Mouse (Mus musculus): Measurements from ENCODE around the gene Zc3h10. TPM values are rescaled to one million over a fixed set of nuclear protein-coding genes. Genes with fewer than 3 reads are reported as not detected.
A peak's percentile ranks its signal among the peaks of the same experiment; 100 is the strongest.
"Not testable (repeated sequence)": the region's sequence is repeated elsewhere in the genome, so short reads cannot be mapped to it uniquely, and the experiment has no call there.

Gene Zc3h10
- polyA plus RNA-seq, 1 experiment from 2014 or later: 15.4 TPM

DNA sequence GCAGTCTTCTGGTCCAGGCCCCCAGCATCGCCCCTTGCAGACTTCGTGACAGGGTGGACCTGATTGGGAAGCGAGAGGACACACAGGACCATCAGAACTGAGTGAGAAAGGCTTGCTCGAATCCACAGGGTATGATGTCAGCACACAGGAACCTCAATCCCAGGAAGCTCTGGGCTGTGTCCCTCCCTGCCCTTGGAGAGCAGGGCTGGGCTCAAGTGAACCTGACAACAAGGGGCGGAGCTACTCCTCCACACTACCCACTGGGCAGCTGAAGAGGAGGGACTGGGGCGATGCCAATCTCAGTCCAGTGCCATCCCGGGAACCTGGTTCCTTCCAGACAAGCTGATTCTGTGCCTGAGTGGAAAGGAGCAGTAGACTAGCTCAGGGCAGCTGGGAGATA is 36.1 kb upstream of the Zc3h10 start:
- Histone ChIP-seq H3K36me3 (no peaks in the 10 kb centered on the region), H3K9ac (no peak overlapping the region), H3K27me3 (peaks cover 38% of the 10 kb centered on the region), H3K4me3 (no peak overlapping the region), H3K4me2 (no peak overlapping the region), H3K9me3 (no peaks in the 10 kb centered on the region), H3K4me1 (peaks cover 30% of the 10 kb centered on the region), H3K27ac (no peak overlapping the region)
- 24% methylated on average over 7 of the region's 7 CpGs for WGBS
- no peak for ATAC-seq (ENCODE audit: insufficient number of reproducible peaks, low FRiP score, low TSS enrichment, low read depth)

- Histone ChIP-seq H3K4me1 (peaks cover 8% of the 10 kb centered on the region; the same call in 1 of the 2 replicates), H3K9me3 (no peaks in the 10 kb centered on the region), H3K36me3 (peaks cover 7% of the 10 kb centered on the region), H3K9ac (no peak overlapping the region), H3K4me3 (no peak overlapping the region), H3K4me2 (no peak overlapping the region), H3K27ac (no peak overlapping the region), H3K27me3 (peaks cover 8% of the 10 kb centered on the region; the same call in 1 of the 2 replicates)
- WGBS: 64% methylated on average over 4 of the region's 4 CpGs
- ATAC-seq (ENCODE audit: insufficient number of reproducible peaks, low FRiP score, low TSS enrichment, low read depth): no peak
Observed at GRCm38 (mm10) chr10:128579731-128580130, 32.2 kb upstream of the Zc3h10 start.

DNA sequence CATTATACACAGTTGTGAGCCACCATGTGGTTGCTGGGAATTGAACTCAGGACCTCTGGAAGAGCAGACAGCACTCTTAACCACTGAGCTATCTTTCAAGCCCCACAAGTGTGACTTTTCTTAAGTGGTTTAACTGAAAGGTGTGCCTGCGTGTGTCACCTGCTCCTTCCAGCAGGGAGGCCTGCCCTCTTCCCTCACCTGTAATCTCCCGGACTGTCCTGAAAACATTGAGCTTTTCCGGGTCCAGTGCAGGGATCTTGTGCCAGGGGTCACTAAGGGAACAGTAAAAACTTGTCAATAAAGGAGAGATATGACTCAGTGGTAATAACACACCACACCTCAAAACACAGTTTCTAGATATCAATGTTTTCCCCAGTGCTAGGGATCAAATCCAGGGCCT is 31.7 kb upstream of the Zc3h10 start:
- Histone ChIP-seq H3K27ac (no peak overlapping the region), H3K27me3 (0 out of 2 replicates have a peak, but pooled peaks cover 4% of the 10 kb centered on the region), H3K4me3 (no peak overlapping the region), H3K4me2 (no peak overlapping the region), H3K4me1 (peaks cover 8% of the 10 kb centered on the region; the same call in 1 of the 2 replicates), H3K9ac (no peak overlapping the region), H3K9me3 (no peaks in the 10 kb centered on the region), H3K36me3 (peaks cover 7% of the 10 kb centered on the region)
- ATAC-seq (ENCODE audit: insufficient number of reproducible peaks, low FRiP score, low TSS enrichment, low read depth): no peak
- WGBS: 83% methylated on average over 3 of the region's 3 CpGs

DNA sequence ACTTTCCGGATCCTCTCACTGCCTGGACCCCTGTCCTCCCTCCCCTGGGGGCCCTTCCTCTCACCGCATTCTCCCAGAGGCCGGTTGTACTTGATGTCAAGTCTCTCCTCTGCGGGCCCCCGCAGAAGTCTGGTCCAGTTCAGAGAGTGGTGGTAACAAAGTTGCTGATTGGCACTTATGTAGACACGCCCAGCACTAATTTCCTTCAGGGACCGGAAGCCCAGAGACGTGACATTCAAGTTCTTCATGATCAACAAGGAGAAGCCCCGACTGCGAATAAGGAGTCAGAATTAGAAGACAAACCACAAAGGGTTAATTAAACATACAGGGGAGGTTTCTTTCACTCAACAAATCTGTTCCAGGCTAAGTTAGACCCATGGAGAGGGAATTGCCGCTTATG is 30.8 kb upstream of the Zc3h10 start:
- Histone ChIP-seq H3K27me3 (no peaks in the 10 kb centered on the region), H3K27ac (no peak overlapping the region), H3K4me3 (no peak overlapping the region), H3K4me2 (no peak overlapping the region), H3K9me3 (no peaks in the 10 kb centered on the region), H3K9ac (no peak overlapping the region), H3K36me3 (peaks cover 7% of the 10 kb centered on the region), H3K4me1 (no peaks in the 10 kb centered on the region)
- WGBS: 67% methylated on average over 11 of the region's 11 CpGs
- ATAC-seq (ENCODE audit: insufficient number of reproducible peaks, low FRiP score, low TSS enrichment, low read depth): no peak

- no peak overlapping the region for H3K4me3 ChIP-seq
- no peak for ATAC-seq (ENCODE audit: insufficient number of reproducible peaks, low FRiP score, low TSS enrichment, low read depth)
- no peak overlapping the region for H3K27ac ChIP-seq
- H3K9me3 ChIP-seq: no peaks in the 10 kb centered on the region
- H3K27me3 ChIP-seq: no peaks in the 10 kb centered on the region
- H3K4me1 ChIP-seq: no peaks in the 10 kb centered on the region
- peaks cover 14% of the 10 kb centered on the region for H3K36me3 ChIP-seq
- H3K9ac ChIP-seq: no peak overlapping the region
- WGBS: 93% methylated on average over 2 of the region's 2 CpGs
- H3K4me2 ChIP-seq: no peak overlapping the region
Observed at GRCm38 (mm10) chr10:128575063-128575462, 27.5 kb upstream of the Zc3h10 start.

DNA sequence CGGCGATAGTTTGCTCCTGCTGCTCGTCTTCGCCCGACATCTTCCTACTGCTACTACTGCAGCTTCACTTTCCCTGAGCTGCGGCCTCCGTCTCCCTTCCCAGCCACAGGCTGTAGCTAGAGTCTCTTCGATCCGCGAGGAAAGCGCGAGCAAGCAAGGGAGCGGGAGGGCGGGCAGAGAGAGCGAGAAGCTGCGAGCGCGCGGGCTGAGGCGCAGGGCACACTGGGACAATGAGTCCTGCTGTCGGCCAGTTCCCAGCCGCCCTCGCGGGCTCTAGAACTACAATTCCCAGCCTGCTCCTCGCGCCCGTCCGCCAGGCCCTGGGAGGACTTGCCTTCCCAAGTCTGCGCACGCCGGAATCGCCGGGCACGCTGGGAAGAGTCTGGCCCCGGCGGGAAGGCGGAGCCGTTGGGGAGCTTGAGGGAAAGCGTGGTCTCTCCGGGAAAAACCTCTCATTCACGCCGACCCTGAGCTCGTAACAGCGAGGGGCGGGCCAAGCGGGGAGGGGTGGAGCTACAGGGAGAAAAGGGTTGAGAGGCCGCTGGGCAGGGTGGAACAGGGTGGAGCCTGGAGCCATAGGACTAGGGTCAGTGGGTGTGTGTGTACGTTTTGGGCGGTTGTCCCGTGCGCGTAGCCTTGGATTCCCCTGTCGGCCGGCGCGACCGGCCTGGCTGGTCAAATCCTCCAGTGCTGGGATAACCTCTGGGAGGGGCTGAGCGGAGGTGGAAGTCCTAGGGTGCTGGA is 18.4 kb upstream of the Zc3h10 start, which contains the start of gene Pa2g4:
TSS of gene Pa2g4 (minus strand) at position 200 of the 744 bp plus-strand sequence.
- peak within 1 kb of the TSS; percentile 83 for H3K4me3 ChIP-seq
- peaks cover 24% of the 10 kb centered on the region for H3K36me3 ChIP-seq
- peak; percentile 98 for ATAC-seq (ENCODE audit: insufficient number of reproducible peaks, low FRiP score, low TSS enrichment, low read depth)
- H3K9me3 ChIP-seq: no peaks in the 10 kb centered on the region
- H3K4me1 ChIP-seq: peaks cover 11% of the 10 kb centered on the region
- WGBS: under 1% methylated on average over 55 of the region's 58 CpGs
- H3K9ac ChIP-seq: peak within 1 kb of the TSS; percentile 93
- H3K27me3 ChIP-seq: no peaks in the 10 kb centered on the region
- peak within 1 kb of the TSS; percentile 87 for H3K27ac ChIP-seq
- peak within 1 kb of the TSS; percentile 72 for H3K4me2 ChIP-seq

GRCm38 (mm10) chr10:128565206-128565787 is 17.7 kb upstream of the Zc3h10 start:
- peak; percentile 7; the same call in 1 of the 2 replicates for ATAC-seq (ENCODE audit: insufficient number of reproducible peaks, low FRiP score, low TSS enrichment, low read depth)

DNA sequence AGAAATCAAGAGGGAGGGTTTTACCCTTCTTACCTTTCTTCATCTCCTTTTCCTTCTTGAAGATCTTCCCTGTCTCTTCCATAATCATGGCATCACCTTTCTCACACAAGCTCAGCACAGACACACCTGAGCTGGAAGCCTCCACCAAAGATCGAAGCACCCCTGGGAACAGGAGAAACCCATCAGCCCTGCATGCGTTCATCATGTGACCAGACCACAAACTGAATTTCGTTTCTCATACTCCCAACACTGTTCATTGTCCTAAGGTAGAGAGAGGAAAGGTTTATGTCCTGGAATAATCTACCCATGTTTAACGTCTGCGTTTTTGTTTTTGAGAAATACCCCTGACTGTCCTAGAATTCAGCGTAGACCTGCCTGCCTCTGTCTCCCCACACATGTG is 16.0 kb upstream of the Zc3h10 start:
- peak overlapping the region; percentile 72 for H3K4me2 ChIP-seq
- ATAC-seq (ENCODE audit: insufficient number of reproducible peaks, low FRiP score, low TSS enrichment, low read depth): no peak
- no peaks in the 10 kb centered on the region for H3K9me3 ChIP-seq
- peaks cover 48% of the 10 kb centered on the region for H3K36me3 ChIP-seq
- no peaks in the 10 kb centered on the region for H3K27me3 ChIP-seq
- no peak overlapping the region for H3K9ac ChIP-seq
- WGBS: 86% methylated on average over 6 of the region's 6 CpGs
- H3K4me1 ChIP-seq: peaks cover 11% of the 10 kb centered on the region
- H3K4me3 ChIP-seq: peak overlapping the region; percentile 83; the same call in 1 of the 2 replicates
- no peak overlapping the region for H3K27ac ChIP-seq

More at GRCm38 (mm10) chr10:128565206-128565787, 17.7 kb upstream of the Zc3h10 start:
- H3K27ac ChIP-seq: peak overlapping the region; percentile 87
- H3K4me2 ChIP-seq: peak overlapping the region; percentile 72
- peak overlapping the region; percentile 93 for H3K9ac ChIP-seq
- WGBS: under 1% methylated on average over 46 of the region's 46 CpGs
- peaks cover 31% of the 10 kb centered on the region for H3K36me3 ChIP-seq
- no peaks in the 10 kb centered on the region for H3K27me3 ChIP-seq
- peak overlapping the region; percentile 83 for H3K4me3 ChIP-seq
- no peaks in the 10 kb centered on the region for H3K9me3 ChIP-seq
- peaks cover 11% of the 10 kb centered on the region for H3K4me1 ChIP-seq

- Histone ChIP-seq H3K4me1 (no peaks in the 10 kb centered on the region), H3K9ac (no peak overlapping the region), H3K4me3 (no peak overlapping the region), H3K36me3 (peaks cover 51% of the 10 kb centered on the region), H3K9me3 (no peaks in the 10 kb centered on the region), H3K27ac (no peak overlapping the region), H3K4me2 (no peak overlapping the region), H3K27me3 (no peaks in the 10 kb centered on the region)
- WGBS: 53% methylated on average over 6 of the region's 6 CpGs
- ATAC-seq (ENCODE audit: insufficient number of reproducible peaks, low FRiP score, low TSS enrichment, low read depth): no peak
Observed at GRCm38 (mm10) chr10:128556963-128557362, 9.4 kb upstream of the Zc3h10 start.

DNA sequence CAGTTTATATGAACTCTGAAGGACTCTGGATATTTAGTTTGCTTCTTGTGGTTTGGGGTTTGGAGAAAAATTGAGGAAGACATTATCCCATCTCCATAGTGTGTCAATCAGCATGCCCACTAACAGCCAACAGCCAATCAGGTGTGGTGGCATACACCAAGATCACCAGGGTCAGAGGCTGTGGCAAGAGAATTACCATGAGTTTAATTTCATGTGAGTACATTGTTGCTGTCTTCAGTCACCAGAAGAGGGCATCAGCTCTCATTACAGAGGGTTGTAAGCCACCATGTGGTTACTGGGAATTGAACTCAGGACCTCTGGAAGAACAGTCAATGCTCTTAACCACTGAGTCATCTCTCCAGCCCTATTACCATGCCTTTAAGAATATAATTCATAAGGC is 8.7 kb upstream of the Zc3h10 start:
- H3K4me3 ChIP-seq: no peak overlapping the region
- H3K9me3 ChIP-seq: no peaks in the 10 kb centered on the region
- no peak overlapping the region for H3K9ac ChIP-seq
- no peaks in the 10 kb centered on the region for H3K4me1 ChIP-seq
- no peak overlapping the region for H3K4me2 ChIP-seq
- H3K27me3 ChIP-seq: no peaks in the 10 kb centered on the region
- peaks cover 44% of the 10 kb centered on the region for H3K36me3 ChIP-seq
- no peak for ATAC-seq (ENCODE audit: insufficient number of reproducible peaks, low FRiP score, low TSS enrichment, low read depth)
- no peak overlapping the region for H3K27ac ChIP-seq

DNA sequence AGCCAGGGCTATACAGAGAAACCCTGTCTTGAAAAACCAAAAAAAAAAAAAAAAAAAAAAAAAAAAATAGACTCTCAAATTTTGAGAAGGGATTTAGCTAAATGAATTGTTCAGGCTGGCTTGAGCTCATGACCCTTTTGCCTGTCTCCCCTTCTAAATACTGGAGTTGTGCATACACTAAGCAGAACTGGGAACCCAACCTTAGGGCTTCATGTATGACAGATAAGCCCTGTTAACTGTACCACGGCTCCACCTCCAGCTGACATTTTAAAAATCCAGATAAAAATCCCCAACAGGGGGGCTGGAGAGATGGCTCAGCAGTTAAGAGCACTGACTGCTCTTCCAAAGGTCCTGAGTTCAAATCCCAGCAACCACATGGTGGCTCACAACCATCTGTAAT is 8.0 kb upstream of the Zc3h10 start:
- WGBS: 97% methylated on average over 1 of the region's 1 CpGs
- H3K27ac ChIP-seq; H3K4me1 ChIP-seq; H3K4me3 ChIP-seq; H3K4me2 ChIP-seq; ATAC-seq (ENCODE audit: insufficient number of reproducible peaks, low FRiP score, low TSS enrichment, low read depth); H3K27me3 ChIP-seq; H3K9me3 ChIP-seq; H3K9ac ChIP-seq: not testable (repeated sequence)
- H3K36me3 ChIP-seq: peaks cover 37% of the 10 kb centered on the region

GRCm38 (mm10) chr10:128550144-128550823 is 2.7 kb upstream of the Zc3h10 start:
- H3K4me3 ChIP-seq; ATAC-seq (ENCODE audit: insufficient number of reproducible peaks, low FRiP score, low TSS enrichment, low read depth); H3K27ac ChIP-seq; H3K4me2 ChIP-seq; H3K36me3 ChIP-seq; H3K27me3 ChIP-seq; H3K9ac ChIP-seq; H3K9me3 ChIP-seq: not testable (repeated sequence)
- WGBS: 92% methylated on average over 11 of the region's 11 CpGs
- H3K4me1 ChIP-seq: peaks cover 16% of the 10 kb centered on the region
